Mouse (Mus musculus) testis, adult 2 months (tissue): ENCODE results near the gene Tbc1d1.

ENCODE experiments used
- CTCF ChIP-seq: fragments of 200-500 bp; IDR thresholded peaks from 2 replicates; pipeline ENCODE4 v1.5.1; 2012; ENCODE audit warnings: low read depth, mild to moderate bottlenecking, inconsistent platforms, low read length, moderate library complexity; ENCODE audit not compliant: control insufficient read depth, insufficient read depth, insufficient replicate concordance
- POLR2A ChIP-seq: fragments of 200-500 bp; IDR thresholded peaks from 2 replicates; pipeline ENCODE4 v1.6.1; 2012; ENCODE audit warnings: low read depth, mild to moderate bottlenecking, inconsistent platforms, low read length, moderate library complexity; ENCODE audit not compliant: control insufficient read depth

- TF ChIP-seq CTCF (no peak), POLR2A (no peak)
Observed at GRCm38 (mm10) chr5:64157926-64158325, 1.8 kb downstream of the Tbc1d1 start.
